Mouse (Mus musculus) cerebellum, adult 18-20 months (tissue): Measurements from ENCODE around the gene Rundc3a.
"Not testable (repeated sequence)": the region's sequence is repeated elsewhere in the genome, so short reads cannot be mapped to it uniquely, and the experiment has no call there.

Source experiments
- DNase-seq, 2 experiments: peaks; one replicate each; pipeline ENCODE4 v3.0.0; 2021

Rundc3a gene

DNA sequence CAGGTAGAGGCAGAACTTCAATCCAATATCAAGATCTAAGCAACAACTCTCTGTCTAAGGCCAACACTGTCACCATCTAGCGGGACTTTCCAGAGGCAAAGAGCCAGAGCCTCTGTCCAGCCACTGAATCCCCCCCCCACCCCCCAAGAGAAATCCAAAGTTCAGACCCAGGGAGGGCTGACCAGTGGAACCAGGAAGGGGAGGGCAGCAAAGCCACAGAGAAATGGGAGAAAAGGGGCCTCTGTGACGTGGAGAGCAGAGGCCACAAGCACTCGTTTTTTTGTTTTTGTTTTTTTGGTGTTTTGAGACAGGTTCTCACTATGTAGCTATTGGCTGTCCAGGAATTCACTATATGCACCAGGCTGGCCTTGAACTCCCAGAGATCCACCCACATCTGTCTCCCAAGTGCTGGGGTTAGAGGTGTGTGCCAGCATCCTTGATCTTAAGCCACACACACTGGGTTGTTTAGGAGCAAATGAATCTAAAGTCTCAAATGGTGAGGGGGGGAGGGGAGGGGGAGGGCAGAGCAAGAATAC, 16.7 kb downstream of the Rundc3a start:
- DNase-seq: no peak

DNA sequence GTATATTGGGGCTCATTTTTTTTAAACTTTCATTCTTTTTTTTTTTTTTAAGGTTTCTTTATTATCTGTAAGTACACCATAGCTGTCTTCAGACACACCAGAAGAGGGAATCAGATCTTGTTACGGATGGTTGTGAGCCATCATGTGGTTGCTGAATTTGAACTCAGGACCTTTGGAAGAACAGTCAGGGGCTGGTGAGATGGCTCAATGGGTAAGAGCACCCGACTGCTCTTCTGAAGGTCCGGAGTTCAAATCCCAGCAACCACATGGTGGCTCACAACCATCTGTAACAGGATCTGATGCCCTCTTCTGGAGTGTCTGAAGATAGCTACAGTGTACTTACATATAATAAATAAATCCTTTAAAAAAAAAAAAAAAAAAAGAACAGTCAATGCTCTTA, 17.1 kb downstream of the Rundc3a start:
- not testable (repeated sequence) for DNase-seq

DNA sequence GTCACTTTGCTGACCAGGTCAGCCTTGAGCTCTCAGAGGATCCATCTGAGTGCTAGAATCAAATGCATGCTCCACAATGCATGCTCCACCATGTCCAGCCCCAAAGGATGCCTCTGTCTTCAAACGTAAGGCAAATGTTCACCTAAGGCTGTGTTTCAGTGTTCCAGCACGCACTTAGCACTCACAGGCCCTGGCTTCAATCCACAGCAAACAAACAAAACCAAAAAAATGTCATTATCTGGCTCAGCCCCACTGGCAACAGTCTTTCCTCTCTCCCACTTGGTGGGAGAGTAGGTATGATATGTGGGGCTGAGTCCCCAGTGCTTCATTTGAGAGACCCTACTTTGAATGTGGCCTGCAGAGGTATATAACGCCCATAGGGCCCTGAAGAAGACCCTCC, 17.9 kb downstream of the Rundc3a start:
- no peak for DNase-seq

DNA sequence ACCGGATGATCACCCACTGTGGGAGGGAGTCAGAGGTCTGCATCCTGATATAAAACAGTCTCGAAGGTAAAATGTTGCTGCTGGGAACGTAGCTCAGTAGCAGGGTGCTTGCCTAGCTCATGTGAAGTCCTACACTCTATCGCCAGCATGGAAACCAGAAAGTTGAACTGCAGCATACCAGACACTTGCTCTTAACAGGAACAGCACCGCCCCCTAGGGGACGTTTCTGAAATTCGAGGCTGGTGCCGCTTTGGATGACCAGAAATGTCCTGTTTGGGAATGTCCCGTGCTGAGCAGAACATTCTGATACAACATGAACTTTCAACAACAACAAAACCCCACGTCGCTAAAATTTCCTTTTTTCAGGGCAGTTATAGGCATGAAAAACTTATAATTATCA, 18.5 kb downstream of the Rundc3a start:
- DNase-seq: peak; percentile 91 to 94

DNA sequence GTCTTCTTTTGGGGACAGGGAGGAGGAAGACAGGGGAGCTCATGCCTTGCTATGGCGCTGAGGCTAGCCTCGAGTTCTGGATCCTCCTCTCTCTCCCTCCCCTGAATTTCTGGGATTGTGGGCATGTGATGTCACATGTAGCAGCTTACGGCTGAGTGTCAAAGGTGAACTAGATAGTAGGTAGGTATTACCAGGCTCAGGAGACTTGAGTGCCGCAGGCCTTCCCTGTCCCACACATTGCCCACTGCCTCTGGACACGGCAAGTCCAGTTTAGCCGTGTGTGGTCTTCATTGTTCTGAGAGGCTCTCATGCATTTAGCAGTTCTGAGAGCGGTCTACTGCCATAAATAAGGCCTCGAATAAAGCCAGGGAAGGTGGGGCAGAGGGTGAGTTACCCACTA, 19.9 kb downstream of the Rundc3a start:
- no peak for DNase-seq

DNA sequence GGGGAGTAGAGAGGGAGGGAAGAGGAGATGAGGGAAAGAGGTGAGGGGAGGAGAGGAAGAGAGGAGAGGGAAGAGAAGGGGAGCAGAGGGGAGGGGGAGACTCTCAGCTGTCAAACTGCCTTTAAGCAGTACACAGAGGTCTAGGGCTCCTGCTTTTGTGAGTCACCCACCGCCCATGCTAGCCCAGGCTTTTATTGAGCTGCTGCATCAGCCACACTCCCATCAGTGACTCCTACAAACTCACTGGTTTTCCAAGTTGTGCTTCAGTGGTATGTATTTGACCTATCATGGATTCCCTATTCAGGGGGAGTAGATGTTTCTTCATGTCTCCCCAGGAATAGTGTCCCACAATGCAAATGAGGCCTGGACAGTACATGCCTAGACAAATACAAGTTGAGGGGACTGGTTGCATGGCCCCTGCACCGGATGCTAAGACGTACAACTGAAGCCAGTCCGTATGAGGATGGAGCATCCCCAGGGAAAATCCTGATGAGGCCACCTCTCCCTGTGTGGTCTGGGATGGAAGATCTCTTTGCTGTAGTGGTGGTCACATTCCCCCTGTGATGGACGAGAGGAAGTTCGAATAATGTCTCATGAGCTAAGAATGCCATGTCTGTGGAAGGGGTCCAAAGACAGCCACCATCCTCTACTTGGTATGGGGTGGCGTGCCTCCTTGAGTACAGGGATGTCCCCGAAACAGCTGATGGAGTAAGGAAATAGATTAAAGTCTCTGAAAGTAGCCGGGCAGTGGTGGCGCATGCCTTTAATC, 22.0 kb downstream of the Rundc3a start:
- DNase-seq: no peak

DNA sequence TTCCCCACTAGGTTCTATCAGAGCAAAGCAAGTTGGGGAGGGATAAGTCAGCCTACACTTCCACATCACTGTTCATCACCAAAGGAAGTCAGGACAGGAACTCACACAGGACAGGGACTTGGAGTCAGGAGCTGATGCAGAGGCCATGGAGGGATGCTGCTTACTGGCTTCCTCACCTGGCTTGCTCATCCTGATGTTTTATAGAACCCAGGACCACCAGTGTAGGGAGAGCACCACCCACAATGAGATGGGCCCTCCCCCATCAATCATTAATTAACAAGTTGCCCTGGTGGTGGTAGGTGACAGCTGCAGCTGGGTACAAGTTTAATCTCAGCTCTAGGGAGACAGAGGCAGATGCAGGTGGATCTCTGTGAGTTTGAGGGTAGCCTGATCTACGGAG, 24.0 kb downstream of the Rundc3a start:
- no peak for DNase-seq

DNA sequence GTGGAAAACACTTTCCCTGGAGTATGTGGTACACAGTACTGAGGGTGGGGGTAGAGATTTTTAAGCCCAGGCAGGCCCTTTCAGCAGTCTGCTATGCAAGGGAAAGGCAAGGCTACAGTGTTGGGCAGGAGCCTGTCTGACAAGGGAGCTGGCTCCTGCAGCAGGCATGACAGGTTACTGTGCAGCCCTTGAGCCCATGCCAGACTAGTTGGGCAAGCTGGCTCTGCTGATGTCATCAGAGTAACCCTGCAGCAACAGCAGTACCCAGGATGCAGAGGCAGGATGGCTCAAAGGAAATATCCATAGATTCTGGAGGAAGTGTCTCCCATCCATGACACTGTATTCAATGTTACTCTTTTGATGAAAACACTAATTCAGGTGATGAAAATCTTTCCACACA, 25.7 kb downstream of the Rundc3a start:
- no peak for DNase-seq

DNA sequence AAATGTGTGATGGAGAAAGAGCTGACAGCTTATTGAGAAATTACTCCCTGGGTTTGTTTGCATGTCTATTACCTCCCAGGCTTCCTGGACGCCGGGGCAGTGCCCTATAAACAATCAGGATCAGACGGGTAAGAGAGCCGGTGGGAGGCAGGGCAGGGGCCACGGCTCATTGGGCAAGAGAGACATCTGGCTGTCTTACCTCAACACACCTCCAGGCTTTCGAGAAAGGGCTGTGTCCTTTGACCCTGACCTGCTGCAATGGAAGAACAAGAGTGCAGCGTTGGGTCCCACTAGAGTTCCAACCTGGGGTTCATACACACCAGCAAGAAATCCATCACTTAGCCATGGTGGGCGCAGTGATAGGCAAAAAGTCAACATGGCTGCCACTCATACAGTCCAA, 28.4 kb downstream of the Rundc3a start:
- no peak for DNase-seq

DNA sequence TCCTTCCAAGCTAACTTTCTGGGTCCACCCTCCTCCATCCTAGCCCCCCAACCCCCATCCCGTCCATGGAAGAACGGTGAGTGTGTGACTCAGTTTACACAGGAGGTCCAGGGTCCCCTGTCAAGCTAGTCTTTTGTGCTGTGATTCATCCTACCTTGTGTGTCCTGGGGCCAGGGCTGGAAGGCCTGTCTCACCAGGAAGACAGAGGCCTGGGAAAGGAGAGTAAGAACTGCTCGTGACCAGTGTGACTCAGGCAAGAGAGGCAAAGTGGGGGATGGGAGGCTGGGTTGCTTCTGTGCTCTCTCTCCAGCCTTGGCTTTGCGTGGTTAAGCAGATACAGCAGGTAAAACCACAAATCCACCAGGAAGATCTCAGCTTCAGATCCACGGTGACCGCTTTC, 31.5 kb downstream of the Rundc3a start:
- no peak for DNase-seq

DNA sequence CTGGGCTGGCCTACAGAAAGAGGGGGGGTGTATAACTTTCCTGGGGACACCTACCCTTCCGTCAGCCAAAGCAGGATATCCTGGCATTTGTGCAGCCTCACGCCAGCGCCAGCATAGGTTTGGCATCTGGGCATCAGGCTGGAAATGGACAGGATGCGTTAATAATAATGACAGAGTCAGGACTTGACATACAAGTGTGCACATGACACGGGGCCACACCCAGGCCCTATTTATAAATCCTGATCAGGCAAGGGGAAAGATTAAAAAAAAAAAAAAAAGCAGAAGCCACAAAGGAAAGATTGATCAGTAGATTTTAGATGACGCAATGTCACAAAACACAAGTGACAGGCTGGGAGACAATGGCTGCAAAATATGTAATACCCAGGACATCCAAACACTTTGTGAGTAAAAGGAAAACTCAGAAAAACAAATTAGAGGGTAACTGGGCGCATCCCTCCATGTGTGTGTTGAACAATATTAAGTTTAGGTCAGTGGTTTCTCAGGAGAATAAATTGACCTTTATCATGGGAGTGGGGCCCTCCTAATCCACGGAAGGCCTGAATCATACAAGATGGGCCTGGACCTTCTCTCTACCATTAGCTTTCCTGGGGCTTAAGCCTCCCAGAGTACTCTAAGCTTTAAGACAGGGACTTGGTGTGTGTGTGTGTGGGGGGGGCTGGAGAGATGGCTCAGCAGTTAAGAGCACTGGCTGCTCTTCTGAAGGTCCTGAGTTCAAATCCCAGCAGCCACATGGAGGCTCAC, 32.5 kb downstream of the Rundc3a start:
- no peak for DNase-seq

DNA sequence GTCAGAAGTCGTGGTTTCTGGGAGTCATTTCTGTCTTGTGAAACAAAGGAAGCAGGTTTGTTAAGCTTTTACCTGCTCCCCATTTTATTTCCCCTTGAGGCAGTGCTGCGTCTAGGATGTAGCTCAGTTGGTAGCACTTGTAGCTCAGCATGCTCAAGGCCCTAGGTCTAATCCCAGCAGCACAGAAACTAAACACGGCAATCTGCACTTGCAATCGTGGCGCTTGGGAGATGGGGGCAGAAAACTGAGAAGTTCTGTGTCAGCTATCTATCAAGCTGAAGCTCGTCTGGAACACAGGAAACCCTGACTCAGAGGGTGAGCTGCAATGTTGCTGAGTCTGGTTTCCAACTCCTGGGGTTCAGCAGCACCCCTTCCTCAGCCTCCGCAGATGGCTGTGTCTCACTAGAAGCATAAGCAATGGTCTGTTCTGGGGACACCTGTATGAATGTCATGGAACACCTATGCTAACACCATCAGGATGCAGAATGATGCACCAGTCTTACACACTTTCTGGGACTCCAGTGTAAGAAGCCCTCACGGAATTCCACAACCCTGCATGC, 35.9 kb downstream of the Rundc3a start:
- DNase-seq: peak in 1 of 2 experiments; percentile 9

DNA sequence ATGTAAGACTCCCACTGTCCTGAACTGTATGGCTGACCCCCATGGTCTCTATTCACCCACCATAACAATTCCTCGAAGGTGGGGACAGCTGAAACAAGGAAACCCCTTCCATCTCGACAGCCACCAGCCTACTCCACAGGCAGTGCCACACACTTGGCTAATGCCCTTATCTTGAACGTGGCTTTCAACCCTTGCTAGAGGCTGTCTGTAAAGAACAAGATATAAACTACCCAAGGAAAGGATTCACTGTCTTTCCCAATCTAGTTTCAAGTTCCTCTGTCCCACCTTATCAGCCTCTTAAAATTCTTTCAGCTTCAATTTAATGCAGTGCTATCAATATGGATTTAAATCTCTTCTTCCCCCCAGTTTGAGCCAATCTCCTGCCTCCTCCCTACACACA, 36.3 kb downstream of the Rundc3a start:
- peak in 1 of 2 experiments; percentile 17 for DNase-seq

DNA sequence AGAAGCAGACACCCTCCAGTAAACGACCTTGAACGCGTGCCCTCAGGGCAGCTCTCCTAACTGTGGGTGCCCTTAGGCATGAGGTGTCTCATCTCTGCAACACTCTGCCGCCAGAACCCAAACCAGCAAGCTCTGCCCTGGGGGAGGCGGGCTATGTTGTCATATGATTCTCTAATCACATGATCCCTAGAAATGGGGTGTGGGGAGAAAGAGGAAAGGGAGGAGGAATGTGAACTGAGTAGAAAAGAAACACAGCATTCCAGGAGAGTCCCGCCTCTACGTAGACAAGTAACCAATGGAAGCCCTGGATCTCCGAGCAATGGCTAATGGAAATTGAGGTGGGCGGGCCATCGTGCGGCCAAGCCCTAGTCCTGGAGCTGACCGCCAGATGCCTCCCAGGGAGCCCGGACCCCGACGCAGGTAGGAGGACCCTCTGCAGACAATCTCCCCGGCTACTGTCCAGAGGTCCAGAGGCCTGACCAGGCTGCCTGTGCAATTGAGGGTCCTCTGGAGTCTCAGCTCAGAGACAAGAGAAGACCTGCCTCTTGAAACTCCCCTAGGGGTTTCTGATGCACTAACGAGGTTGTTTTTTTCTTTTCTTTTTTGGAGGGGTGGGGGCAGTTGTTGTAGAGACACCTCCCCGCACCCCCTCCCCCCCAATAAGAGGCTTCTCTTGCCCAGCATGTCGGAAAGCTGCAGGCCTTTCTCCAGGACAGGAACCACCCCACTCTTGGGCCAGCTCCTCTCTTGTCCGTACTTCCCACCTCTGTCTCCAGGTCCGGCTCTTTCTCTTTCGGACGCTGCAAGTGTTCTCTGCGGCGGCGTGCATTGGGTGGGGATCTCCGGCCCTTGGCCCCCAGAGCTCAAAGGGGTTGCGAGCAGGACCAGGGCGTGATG, 37.2 kb downstream of the Rundc3a start, which contains the start of gene Grn:
Grn (plus strand) TSS at position 195 of the 897 bp plus-strand sequence.
- DNase-seq: peak; percentile 88 to 96

DNA sequence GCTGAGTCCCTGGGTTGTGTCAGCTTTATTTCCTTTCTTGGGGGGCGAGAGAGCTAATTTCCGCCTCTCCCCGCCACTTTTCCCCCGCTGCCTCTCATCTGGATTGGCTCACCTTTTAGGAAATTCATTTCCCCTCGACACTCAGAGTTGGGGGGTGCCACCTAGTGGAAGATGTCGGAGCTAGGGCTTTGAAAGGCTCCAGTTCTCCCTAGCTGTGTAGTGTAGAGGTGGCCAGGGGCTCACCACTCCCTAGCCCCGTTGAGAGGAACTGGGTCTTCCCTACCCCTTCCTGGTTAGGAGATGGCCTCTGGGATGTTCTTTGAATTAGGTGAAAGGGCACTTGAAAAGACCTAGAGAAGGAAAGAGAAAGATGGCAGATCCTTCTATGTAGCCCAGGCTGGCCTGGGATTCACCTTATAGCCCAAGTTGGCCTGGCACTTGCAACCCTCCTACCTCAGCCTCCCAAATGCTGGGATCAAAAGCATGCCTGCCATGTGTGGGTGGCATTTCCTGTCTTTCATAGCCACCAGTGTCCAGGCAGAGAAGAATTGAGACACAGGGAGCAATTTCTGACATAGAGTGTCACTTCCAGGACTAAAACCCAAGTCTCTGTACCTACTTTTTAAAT, 37.9 kb downstream of the Rundc3a start:
- DNase-seq: peak; percentile 85 to 88

DNA sequence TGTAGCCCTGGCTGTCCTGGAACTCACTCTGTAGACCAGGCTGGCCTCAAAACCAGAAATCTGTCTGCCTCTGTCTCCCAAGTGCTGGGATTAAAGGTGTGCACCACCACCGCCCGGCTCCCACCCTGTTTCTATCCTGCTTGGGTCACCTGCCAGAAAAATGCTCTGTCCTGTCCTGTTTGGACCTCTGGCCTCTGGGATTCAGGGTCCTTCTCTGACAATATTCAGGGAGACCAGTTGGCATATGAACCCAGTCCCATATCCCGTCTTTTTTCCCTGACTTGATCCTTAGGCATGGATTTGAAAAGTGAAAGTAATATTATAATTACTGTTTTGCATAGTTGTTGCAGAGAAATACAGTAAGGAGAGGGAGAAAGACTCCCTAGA, 38.5 kb downstream of the Rundc3a start:
- DNase-seq: peak; percentile 15 to 22

DNA sequence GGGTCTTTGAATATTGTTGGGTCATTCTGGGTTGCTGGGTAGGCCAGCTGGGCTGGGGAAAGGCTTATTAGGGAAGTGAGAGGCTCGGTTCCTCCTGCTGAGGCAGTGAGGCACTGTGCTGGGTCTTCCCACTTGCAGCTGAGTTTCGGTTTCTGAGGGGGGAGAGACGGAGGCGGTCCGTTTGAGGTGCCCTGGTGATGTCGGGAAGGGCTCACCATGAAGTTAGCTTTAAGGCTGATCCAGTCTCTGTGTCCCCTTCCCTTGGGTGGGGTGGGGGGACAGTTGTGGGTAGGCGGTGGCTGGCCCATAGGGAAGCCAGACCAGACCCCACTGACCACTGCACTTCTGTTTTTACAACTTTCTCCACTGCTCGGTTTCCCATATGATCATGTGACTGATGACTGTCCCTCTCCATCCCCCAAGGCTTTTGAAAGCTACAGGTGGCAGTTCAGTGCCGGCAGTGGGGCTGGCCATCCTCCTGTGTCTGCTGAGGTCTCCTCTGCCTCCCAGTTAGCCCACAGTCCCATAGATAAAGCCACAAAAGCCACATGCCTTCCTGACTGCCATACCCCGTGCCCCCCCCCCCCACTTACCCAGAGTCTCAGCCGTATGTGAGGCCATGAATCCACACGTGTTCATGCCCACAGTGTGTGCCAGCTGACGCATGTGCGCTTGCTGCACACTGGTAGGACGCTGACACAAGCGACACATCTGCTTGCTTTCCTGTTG, 39.1 kb downstream of the Rundc3a start:
- peak; percentile 19 to 26 for DNase-seq

DNA sequence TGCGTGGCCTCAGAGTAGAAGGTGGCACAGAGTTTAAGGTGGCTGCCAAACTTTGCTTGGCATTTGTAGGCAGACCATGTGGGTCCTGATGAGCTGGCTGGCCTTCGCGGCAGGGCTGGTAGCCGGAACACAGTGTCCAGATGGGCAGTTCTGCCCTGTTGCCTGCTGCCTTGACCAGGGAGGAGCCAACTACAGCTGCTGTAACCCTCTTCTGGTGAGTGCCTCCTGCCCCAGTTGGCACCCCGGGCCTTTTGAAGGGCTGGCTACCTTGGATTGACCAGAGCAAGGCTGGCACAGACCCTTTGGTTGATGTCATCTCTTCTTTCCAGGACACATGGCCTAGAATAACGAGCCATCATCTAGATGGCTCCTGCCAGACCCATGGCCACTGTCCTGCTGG, 39.7 kb downstream of the Rundc3a start:
- peak; percentile 70 to 77 for DNase-seq

DNA sequence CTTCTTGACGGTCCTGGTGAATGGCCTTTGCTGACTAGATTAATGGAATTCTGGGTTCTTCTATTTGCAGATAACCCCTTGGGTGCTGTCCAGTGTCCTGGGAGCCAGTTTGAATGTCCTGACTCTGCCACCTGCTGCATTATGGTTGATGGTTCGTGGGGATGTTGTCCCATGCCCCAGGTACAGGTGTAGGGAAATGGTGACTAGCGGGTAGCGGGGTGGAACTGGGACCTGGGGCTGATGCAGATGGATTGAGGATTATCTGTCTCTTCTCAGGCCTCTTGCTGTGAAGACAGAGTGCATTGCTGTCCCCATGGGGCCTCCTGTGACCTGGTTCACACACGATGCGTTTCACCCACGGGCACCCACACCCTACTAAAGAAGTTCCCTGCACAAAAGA, 40.7 kb downstream of the Rundc3a start:
- peak in 1 of 2 experiments; percentile 36 for DNase-seq

DNA sequence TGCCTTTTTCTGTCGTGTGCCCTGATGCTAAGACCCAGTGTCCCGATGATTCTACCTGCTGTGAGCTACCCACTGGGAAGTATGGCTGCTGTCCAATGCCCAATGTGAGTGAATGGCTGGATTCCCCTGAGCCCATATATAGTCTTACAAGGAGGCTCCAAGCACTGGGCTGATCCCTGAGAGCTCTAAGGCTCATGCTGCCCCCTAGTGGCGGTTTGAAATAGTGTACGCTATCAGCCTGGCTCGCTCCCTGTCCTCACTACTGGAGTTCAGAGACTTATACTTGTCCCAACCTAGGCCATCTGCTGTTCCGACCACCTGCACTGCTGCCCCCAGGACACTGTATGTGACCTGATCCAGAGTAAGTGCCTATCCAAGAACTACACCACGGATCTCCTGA, 41.2 kb downstream of the Rundc3a start:
- DNase-seq: peak; percentile 90 to 93
